Mouse (Mus musculus) lung, adult 2 months (tissue): Measurements from ENCODE around the gene Ercc2. TPM values are rescaled to one million over a fixed set of nuclear protein-coding genes. Genes with fewer than 3 reads are reported as not detected.

Experiments
- DNase-seq: peaks from one replicate; pipeline ENCODE4 v3.0.0; 2022
- H3K4me1 ChIP-seq: fragments of 200-500 bp; 2 replicates; pipeline ENCODE4 v1.6.1; 2011; ENCODE audit warnings: low read length; ENCODE audit not compliant: control insufficient read depth, insufficient read depth
- H3K4me3 ChIP-seq: fragments of 200-500 bp; replicated peaks from 2 replicates; pipeline ENCODE3; 2011; ENCODE audit warnings: low read depth, mild to moderate bottlenecking, control low read depth, low read length; ENCODE audit errors: extremely low read depth
- CTCF ChIP-seq: fragments of 200-500 bp; IDR thresholded peaks from 2 replicates; pipeline ENCODE4 v1.5.1; 2011; ENCODE audit warnings: mild to moderate bottlenecking, low read length, control low read depth; ENCODE audit not compliant: insufficient read depth
- POLR2A ChIP-seq: fragments of 200-500 bp; IDR thresholded peaks from 2 replicates; pipeline ENCODE4 v1.6.1; 2011; ENCODE audit warnings: low read depth, mild to moderate bottlenecking, control low read depth, low read length, borderline replicate concordance; ENCODE audit errors: extremely low read depth
- WGBS: fragments of 180-500 bp; shearing (Covaris S2); methylation state at CpG from one replicate; pipeline ENCODE4 v1.1.7; 2018; 5-methylcytosine and 5-hydroxymethylcytosine counted together
- polyA plus RNA-seq: library from polyadenylated mRNA; depleted of rRNA; stranded (reverse); fragments of >200 nt; gene quantifications from 2 replicates; pipeline ENCODE4 v1.2.3, GENCODE M21; 2012; rRNA removed

Ercc2 gene
- polyA plus RNA-seq, 1 experiment, result 44.6 TPM

DNA sequence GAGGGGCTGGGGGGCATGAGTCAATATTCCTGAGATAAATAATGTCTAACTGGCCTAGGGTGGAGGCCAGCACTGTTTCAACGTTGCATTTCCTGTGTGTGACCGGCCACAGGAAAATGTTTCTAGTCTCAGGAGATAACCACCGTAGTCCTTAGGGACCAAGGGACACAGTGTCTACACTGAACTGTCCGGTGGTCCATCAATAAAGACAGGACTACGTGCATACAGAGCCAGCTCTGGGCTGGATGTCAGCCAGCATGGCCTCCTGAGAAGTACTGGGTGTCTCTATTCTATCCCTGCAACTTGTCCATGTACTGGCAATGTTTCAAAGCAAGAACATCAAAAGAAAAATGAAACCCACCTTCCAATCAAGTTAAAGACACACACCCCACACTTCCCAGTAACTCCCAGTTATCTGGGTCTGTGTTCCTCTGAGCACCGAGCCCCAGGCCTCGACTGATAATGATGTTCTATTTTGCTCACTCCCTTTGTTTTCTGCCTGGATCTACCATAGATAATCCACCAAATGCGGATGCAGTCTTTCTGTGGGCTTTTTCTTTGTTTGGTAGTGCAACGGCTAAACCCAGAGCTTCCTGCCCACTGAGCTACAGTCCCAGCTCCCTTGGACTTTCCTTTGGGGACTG lies 59.8 kb downstream of the Ercc2 start:
- 52% methylated on average over 9 of the region's 9 CpGs for WGBS
- no peak for DNase-seq
- no peaks in the 10 kb centered on the region for H3K4me1 ChIP-seq
- TF ChIP-seq POLR2A (no peak), CTCF (no peak)
- H3K4me3 ChIP-seq, result no peak overlapping the region

DNA sequence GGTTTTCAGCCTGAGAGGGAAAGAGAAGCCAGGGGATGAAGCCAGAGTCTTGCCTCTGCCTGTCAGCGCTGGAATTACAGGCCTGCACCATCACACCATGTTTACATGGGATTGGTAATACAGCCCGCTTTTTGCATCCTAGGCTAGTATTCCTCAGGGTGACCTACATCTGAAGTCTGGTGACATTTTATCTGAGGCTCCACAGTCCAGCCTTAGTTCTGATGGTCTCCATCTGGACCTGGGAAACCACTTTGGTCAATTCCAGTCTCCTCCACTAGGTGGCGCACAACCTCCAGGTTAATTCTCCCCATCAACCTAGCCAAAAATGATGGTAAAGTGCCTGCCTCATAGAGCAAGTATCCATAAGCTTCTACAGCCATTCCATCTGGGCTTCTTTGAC lies 61.5 kb downstream of the Ercc2 start:
- TF ChIP-seq CTCF (peak; percentile 70), POLR2A (no peak)
- peak; percentile 86 for DNase-seq
- 33% methylated on average over 3 of the region's 3 CpGs for WGBS

DNA sequence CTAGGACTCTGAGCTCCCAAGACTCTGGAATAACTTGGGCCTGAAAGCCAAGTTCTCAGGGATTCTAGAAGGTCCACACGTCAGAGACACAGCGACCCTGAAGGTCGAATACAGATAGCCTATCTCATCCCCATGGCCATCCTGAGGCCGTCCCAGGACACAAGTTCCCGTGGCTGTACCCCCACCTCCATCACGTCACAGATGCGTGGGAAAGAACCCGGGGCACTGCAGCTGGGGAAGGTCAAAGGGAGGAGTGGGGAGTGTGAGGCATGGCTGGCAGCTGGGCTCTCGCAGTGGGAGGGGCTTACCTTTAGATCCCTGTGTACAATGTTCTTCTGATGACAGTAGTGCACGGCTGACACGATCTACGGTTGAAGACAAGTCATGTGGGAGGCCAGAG lies 63.0 kb downstream of the Ercc2 start:
- no peak for DNase-seq
- Histone ChIP-seq H3K4me3 (no peak overlapping the region), H3K4me1 (no peaks in the 10 kb centered on the region)
- TF ChIP-seq POLR2A, result no peak
- TF ChIP-seq CTCF, result no peak
- 74% methylated on average over 12 of the region's 12 CpGs for WGBS

More for the DNA sequence above, 61.5 kb downstream of the Ercc2 start:
- H3K4me3 ChIP-seq, result no peak overlapping the region
- no peaks in the 10 kb centered on the region for H3K4me1 ChIP-seq

Other genes starting within 250 kb of the Ercc2 start
- 11.1 and 14.9 TPM in 2 replicates for gene Qpctl, start 232.7 kb upstream of the Ercc2 start, polyA plus RNA-seq
- 16.2 and 20.1 TPM in 2 replicates for gene Snrpd2, start 232.3 kb upstream of the Ercc2 start, polyA plus RNA-seq
- gene Gipr, start 215.9 kb upstream of the Ercc2 start, polyA plus RNA-seq, result 0.19 and 0.24 TPM in 2 replicates
- gene Eml2, start 205.6 kb upstream of the Ercc2 start, polyA plus RNA-seq, result 73.7 and 81.5 TPM in 2 replicates
- gene Gpr4, start 169.5 kb upstream of the Ercc2 start, polyA plus RNA-seq, result 21.6 and 29.5 TPM in 2 replicates
- gene Opa3, start 153.7 kb upstream of the Ercc2 start, polyA plus RNA-seq, result 24.6 and 27.6 TPM in 2 replicates
- 194 TPM in 2 replicates for gene Vasp, start 110.2 kb upstream of the Ercc2 start, polyA plus RNA-seq
- 0.23 and 0.36 TPM in 2 replicates for gene Ppm1n, start 101.9 kb upstream of the Ercc2 start, polyA plus RNA-seq
- gene Rtn2, start 99.4 kb upstream of the Ercc2 start, polyA plus RNA-seq, result 56.3 and 76.2 TPM in 2 replicates
- 4.0 and 4.6 TPM in 2 replicates for gene Fosb, start 72.0 kb upstream of the Ercc2 start, polyA plus RNA-seq
- 38.7 and 46.6 TPM in 2 replicates for gene Ercc1, start 37.2 kb upstream of the Ercc2 start, polyA plus RNA-seq
- gene Cd3eap, start 22.5 kb upstream of the Ercc2 start, polyA plus RNA-seq, result 4.6 and 5.2 TPM in 2 replicates
- 10.0 and 17.8 TPM in 2 replicates for gene Ppp1r13l, start 22.3 kb upstream of the Ercc2 start, polyA plus RNA-seq
- gene Klc3, start 22.1 kb downstream of the Ercc2 start, polyA plus RNA-seq, result 14.1 and 18.2 TPM in 2 replicates
- 88.3 and 1,345 TPM in 2 replicates for gene Ckm, start 22.8 kb downstream of the Ercc2 start, polyA plus RNA-seq
- 29.2 and 34.3 TPM in 2 replicates for gene Mark4, start 76.8 kb downstream of the Ercc2 start, polyA plus RNA-seq
- gene Exoc3l2, start 81.3 kb downstream of the Ercc2 start, polyA plus RNA-seq, result 2.7 and 3.4 TPM in 2 replicates
- gene Bloc1s3, start 126.4 kb downstream of the Ercc2 start, polyA plus RNA-seq, result 12.2 and 12.9 TPM in 2 replicates
- 63.1 and 93.4 TPM in 2 replicates for gene Trappc6a, start 126.4 kb downstream of the Ercc2 start, polyA plus RNA-seq
- 0.62 and 17.3 TPM in 2 replicates for gene Nkpd1, start 135.8 kb downstream of the Ercc2 start, polyA plus RNA-seq
- gene Ppp1r37, start 181.1 kb downstream of the Ercc2 start, polyA plus RNA-seq, result 113 and 121 TPM in 2 replicates
- 4.3 and 5.0 TPM in 2 replicates for gene Zfp296, start 195.3 kb downstream of the Ercc2 start, polyA plus RNA-seq
- gene Gemin7, start 195.6 kb downstream of the Ercc2 start, polyA plus RNA-seq, result 99.2 and 132 TPM in 2 replicates
- 96.1 and 134 TPM in 2 replicates for gene Clasrp, start 222.5 kb downstream of the Ercc2 start, polyA plus RNA-seq
- 32.5 and 34.9 TPM in 2 replicates for gene Relb, start 247.4 kb downstream of the Ercc2 start, polyA plus RNA-seq